Mouse (Mus musculus): Measurements from ENCODE around the gene Ugt1a1.

GRCm38 (mm10) chr1:88261706-88262105, 49.9 kb downstream of the Ugt1a1 start:
- no peak for TF ChIP-seq CTCF (IDR thresholded peaks at IDR 0.05; ENCODE audit: low read depth, low read length)
- no peak for TF ChIP-seq POLR2A (IDR thresholded peaks at IDR 0.05; ENCODE audit: insufficient read depth, low read length)
- TF ChIP-seq EP300 (IDR thresholded peaks at IDR 0.05; ENCODE audit: insufficient read depth, low read depth, low read length): no peak

Measured in ES-Bruce4 (cell line).